Mouse (Mus musculus) embryonic facial prominence, embryonic 10.5 days (tissue): ENCODE measurements around the gene Kif3c. TPM values are rescaled to one million over a fixed set of nuclear protein-coding genes. Genes with fewer than 3 reads are reported as not detected.

Experiments
- DNase-seq: peaks from one replicate; pipeline ENCODE4 v3.0.0-alpha.2; 2017; ENCODE audit warnings: low spot score
- H3K27ac ChIP-seq: fragments of 300-500 bp; sonication (generic); replicated peaks from 2 replicates; pipeline ENCODE4 v1.5.1; 2016; ENCODE audit warnings: mild to moderate bottlenecking
- H3K27me3 ChIP-seq: fragments of 300-500 bp; sonication (generic); replicated peaks from 2 replicates; pipeline ENCODE4 v1.6.1; 2016; ENCODE audit warnings: low read depth, mild to moderate bottlenecking; ENCODE audit not compliant: poor library complexity, severe bottlenecking
- H3K36me3 ChIP-seq: fragments of 300-500 bp; sonication (generic); replicated peaks from 2 replicates; pipeline ENCODE4 v1.6.1; 2016; ENCODE audit warnings: mild to moderate bottlenecking, moderate library complexity
- H3K4me1 ChIP-seq: fragments of 300-500 bp; sonication (generic); 2 replicates; pipeline ENCODE4 v1.6.1; 2016
- H3K4me3 ChIP-seq: fragments of 300-500 bp; sonication (generic); 2 replicates; pipeline ENCODE4 v1.5.1; 2016; ENCODE audit warnings: mild to moderate bottlenecking, moderate library complexity
- H3K9me3 ChIP-seq: fragments of 300-500 bp; sonication (generic); 2 replicates; pipeline ENCODE4 v1.6.1; 2016; ENCODE audit warnings: mild to moderate bottlenecking
- WGBS: fragments of 180-500 bp; shearing (Covaris S2); methylation state at CpG from one replicate; pipeline ENCODE4 v1.1.7; 2016; 5-methylcytosine and 5-hydroxymethylcytosine counted together
- polyA plus RNA-seq: library from polyadenylated mRNA; unstranded; fragments of >200 nt; fragmentation: Nextera tagmentation; extraction: Ambion mirVana; gene quantifications from 2 replicates; pipeline ENCODE4 v1.2.1, GENCODE M21; 2016

Gene Kif3c
- polyA plus RNA-seq: 18.4 and 20.5 TPM in 2 replicates

DNA sequence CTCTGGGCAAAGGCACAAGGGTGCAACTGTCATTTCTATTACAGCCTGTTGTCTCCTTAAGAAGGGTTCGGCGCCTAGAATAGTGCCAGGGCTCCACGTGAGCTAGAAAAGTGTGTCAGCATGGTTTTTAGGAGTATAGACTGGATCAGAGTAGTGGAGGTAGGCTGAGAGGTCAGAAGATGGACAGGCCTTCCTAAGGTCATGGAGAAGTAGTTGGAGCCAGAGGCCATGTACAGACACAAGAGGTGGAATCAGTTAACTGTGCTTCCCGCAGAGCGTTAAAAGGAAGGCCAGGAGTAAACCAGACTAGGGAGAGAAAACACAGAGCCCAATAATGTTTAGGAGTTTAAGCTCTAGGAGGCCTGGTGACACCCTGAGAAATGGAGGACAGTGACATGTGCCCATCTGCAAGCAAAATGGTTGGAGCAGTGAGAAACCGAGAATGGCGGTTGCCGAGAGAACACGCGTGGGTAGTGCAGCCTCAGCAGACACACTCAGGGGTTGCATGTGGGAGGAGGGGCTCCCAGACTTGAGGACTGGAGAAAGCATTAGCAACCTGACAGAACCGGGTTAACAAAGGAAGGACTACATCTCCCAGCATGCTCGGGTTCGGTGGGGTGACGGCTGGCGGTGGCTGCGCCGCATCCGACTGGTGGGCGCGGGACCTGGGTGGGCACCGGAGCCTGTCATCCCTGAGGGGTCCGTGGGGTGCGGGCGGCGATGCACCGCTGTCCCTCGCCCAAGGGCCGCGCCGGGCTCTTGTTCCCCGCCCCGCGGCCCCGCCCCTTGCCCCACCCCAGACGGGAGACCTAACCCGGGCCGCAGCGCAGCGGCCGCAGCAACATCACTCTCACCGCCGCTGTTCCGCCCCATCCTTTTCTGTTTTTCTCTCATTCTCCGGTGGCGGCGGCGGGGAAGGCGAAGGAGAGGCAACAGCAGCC is at the start of gene Kif3c:
Gene Kif3c, plus strand, starts transcription at position 625 of the 941 bp plus-strand sequence.
- Histone ChIP-seq H3K27me3 (0 out of 2 replicates have a peak, but pooled peaks cover 3% of the 10 kb centered on the region), H3K4me1 (peaks cover 31% of the 10 kb centered on the region), H3K4me3 (peak within 1 kb of the TSS; percentile 81), H3K36me3 (peaks cover 18% of the 10 kb centered on the region), H3K9me3 (peaks cover 18% of the 10 kb centered on the region), H3K27ac (peak within 1 kb of the TSS; percentile 91)
- peak; percentile 90 for DNase-seq
- WGBS: 7% methylated on average over 48 of the region's 48 CpGs

DNA sequence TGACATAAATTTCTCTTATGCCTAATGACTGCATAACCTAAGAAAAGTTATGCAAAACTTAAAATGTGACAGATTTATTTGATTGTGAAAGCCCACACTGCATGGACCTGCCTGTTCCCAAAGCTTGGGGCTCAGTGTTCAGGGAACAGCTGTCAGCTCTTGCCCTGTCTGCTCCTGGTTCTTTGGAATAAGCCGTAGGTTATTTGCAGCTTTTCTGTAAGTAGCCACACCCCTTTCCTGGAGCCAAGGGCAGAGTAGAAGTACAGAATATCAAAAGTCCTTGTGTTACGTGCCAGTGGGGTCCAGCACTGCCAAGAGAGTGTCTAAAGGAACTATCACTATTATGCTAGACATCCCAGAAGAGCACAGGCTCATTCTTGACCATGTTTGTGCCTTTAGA is 48.8 kb upstream of the Kif3c start:
- H3K27me3 ChIP-seq: no peaks in the 10 kb centered on the region
- H3K4me1 ChIP-seq: no peaks in the 10 kb centered on the region
- DNase-seq: no peak
- H3K4me3 ChIP-seq: no peak overlapping the region
- WGBS: 58% methylated on average over 2 of the region's 2 CpGs
- H3K36me3 ChIP-seq: no peaks in the 10 kb centered on the region
- H3K9me3 ChIP-seq: no peaks in the 10 kb centered on the region
- no peak overlapping the region for H3K27ac ChIP-seq

DNA sequence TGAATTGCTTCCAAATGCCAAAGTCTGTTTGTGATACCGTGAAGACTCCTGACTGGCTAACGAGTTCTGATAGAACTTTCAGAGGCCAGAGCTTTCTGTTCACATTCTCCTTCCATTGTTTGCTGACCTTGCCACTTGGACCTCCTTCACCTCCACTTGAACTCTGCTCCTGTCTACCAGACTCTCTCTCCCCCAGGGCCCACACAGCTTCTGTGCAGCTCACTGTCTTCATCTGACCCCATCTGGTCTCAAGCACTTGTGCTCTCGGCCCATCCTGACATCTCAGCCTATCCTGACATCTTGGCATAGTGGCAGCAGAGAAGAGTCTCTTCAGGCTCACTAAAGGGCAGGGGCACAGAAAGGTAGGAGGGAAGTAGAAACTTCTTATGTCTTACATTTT is 48.0 kb upstream of the Kif3c start:
- no peak for DNase-seq
- 69% methylated on average over 3 of the region's 3 CpGs for WGBS
- no peaks in the 10 kb centered on the region for H3K27me3 ChIP-seq
- H3K27ac ChIP-seq: no peak overlapping the region
- H3K4me1 ChIP-seq: no peaks in the 10 kb centered on the region
- no peak overlapping the region for H3K4me3 ChIP-seq
- no peaks in the 10 kb centered on the region for H3K9me3 ChIP-seq
- H3K36me3 ChIP-seq: no peaks in the 10 kb centered on the region

DNA sequence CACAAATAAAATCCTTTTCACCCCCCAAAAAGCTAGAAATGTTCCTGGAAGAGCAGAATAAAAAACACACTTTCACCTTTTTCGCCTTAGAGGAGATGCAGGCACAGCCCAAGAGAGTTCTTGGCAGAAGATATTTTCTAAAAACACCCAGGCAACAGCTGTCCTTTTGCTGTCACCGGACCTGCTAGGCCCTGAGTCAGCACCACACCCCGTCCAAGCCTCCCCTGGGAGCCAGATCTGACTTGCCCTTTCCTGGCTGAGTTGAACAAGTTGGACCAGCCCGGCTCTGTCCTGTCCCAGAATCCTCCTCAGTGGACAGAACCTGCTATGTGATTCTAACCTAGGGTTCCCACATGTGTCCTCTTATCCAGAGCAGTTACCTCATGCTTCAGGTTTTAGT is 45.6 kb upstream of the Kif3c start:
- DNase-seq: no peak
- H3K9me3 ChIP-seq: no peaks in the 10 kb centered on the region
- no peak overlapping the region for H3K27ac ChIP-seq
- no peaks in the 10 kb centered on the region for H3K36me3 ChIP-seq
- no peaks in the 10 kb centered on the region for H3K27me3 ChIP-seq
- H3K4me1 ChIP-seq: no peaks in the 10 kb centered on the region
- 80% methylated on average over 4 of the region's 4 CpGs for whole genome bisulfite sequencing
- H3K4me3 ChIP-seq: no peak overlapping the region

DNA sequence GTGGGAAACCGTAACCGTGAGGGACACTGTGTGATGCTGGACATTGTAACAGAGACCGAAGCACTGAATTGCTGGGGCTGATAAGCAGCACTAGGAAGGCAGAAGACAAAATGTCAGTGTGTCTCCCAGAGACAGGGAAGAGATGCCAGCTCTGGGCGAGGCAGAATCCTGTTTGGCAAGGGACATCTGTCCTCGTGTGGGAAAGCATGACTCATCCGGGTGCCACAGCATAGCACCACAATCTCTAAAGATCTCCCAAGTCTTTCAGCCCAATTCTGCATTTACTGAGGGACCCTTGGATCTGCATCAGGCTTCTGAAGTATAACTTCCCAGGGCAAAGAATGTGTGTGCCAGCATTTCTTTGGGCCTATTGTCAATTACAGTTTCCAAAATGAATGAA is 41.7 kb upstream of the Kif3c start:
- DNase-seq: no peak
- 77% methylated on average over 6 of the region's 6 CpGs for WGBS
- H3K9me3 ChIP-seq: no peaks in the 10 kb centered on the region
- H3K27me3 ChIP-seq: no peaks in the 10 kb centered on the region
- H3K4me1 ChIP-seq: no peaks in the 10 kb centered on the region
- no peaks in the 10 kb centered on the region for H3K36me3 ChIP-seq
- no peak overlapping the region for H3K27ac ChIP-seq
- no peak overlapping the region for H3K4me3 ChIP-seq

DNA sequence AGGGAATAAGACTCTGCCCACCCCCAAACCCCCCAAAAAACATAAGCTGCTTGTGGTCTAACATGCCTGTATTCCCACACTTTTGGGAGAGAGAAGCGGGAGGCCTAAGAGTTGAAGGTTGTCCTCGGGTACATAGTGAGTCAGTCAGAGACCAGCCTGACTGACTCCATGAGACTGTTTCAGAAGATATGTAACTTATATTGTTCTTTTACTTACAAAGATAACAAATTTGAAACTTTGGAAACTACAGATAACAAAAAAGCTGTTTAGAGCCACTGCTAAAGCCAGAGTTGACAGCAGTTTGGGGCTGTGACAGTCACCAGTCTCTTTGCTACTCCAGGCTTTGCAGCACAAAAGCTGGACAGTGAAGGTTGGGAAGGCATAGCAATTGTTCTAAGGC is 39.7 kb upstream of the Kif3c start:
- H3K4me3 ChIP-seq: no peak overlapping the region
- peaks cover 4% of the 10 kb centered on the region for H3K9me3 ChIP-seq
- H3K36me3 ChIP-seq: no peaks in the 10 kb centered on the region
- 90% methylated on average over 2 of the region's 2 CpGs for WGBS
- H3K27ac ChIP-seq: no peak overlapping the region
- H3K4me1 ChIP-seq: no peaks in the 10 kb centered on the region
- DNase-seq: no peak
- H3K27me3 ChIP-seq: no peaks in the 10 kb centered on the region

DNA sequence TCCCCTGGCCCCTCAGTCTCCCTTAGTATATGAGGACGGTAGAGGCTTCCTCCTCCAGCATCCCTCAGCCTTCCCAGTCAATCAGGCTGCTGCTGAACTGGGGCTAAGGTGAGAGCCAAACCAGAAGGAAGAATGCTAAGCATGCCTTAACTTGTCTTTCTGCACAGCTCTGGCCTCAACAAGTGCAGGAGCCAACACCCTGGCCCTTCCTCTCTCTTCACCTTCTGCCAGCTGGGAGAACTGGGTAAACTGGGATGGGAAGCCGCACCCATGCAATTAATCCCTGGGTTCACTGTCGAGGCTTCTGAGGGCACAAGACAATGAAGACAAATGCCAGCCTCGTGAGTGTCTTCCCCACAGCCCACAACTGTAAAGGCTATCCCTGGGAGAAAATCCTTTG is 35.3 kb upstream of the Kif3c start:
- no peaks in the 10 kb centered on the region for H3K4me1 ChIP-seq
- no peak overlapping the region for H3K27ac ChIP-seq
- DNase-seq: no peak
- H3K36me3 ChIP-seq: no peaks in the 10 kb centered on the region
- H3K4me3 ChIP-seq: no peak overlapping the region
- peaks cover 4% of the 10 kb centered on the region for H3K9me3 ChIP-seq
- WGBS: 82% methylated on average over 4 of the region's 4 CpGs
- H3K27me3 ChIP-seq: no peaks in the 10 kb centered on the region

DNA sequence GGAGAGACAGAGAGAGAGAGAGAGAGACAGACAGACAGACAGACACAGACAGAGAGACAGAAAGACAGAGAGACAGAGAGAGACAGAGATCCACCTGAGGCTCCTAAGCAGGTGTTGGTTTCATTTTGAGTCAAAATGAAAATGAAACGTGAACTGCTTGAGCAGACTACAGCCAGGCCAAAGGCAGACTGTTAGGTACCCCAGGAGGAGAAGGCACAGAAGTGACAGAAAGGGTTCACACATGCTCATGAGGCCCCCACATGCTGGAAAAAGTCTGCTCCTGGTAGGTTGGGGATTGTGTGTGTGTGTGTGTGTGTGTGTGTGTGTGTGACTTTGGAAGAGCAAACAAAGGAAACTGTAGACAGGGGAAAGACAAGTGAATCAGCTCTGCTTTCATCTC is 26.0 kb upstream of the Kif3c start:
- Histone ChIP-seq H3K4me3 (no peak overlapping the region), H3K9me3 (peaks cover 11% of the 10 kb centered on the region; the same call in 1 of the 2 replicates), H3K27me3 (no peaks in the 10 kb centered on the region), H3K36me3 (no peaks in the 10 kb centered on the region), H3K4me1 (no peaks in the 10 kb centered on the region), H3K27ac (no peak overlapping the region)
- DNase-seq: no peak
- WGBS: 78% methylated on average over 1 of the region's 1 CpGs

DNA sequence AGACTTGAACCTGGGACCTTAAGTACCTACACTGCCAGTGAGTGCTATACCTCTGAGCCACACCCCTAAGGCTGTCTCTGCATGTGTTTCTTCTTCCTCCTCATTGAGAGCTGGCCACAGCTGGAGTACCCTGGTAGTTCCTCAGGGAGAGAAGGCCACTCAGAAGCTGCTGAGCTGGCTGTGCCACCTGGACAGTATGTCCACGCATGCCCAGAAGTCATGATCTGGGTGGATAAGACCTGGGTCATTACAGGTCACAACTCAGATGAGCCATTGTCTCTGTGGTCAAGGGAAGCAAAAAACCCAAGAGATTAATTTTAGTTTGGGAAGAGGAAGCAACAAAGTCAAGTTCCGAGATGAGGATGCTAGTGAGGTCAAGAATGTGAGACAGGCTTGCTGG is 20.8 kb upstream of the Kif3c start:
- Histone ChIP-seq H3K9me3 (0 out of 2 replicates have a peak, but pooled peaks cover 5% of the 10 kb centered on the region), H3K27me3 (no peaks in the 10 kb centered on the region), H3K4me1 (no peaks in the 10 kb centered on the region), H3K36me3 (no peaks in the 10 kb centered on the region), H3K27ac (no peak overlapping the region), H3K4me3 (no peak overlapping the region)
- WGBS: 90% methylated on average over 2 of the region's 2 CpGs
- DNase-seq: no peak

DNA sequence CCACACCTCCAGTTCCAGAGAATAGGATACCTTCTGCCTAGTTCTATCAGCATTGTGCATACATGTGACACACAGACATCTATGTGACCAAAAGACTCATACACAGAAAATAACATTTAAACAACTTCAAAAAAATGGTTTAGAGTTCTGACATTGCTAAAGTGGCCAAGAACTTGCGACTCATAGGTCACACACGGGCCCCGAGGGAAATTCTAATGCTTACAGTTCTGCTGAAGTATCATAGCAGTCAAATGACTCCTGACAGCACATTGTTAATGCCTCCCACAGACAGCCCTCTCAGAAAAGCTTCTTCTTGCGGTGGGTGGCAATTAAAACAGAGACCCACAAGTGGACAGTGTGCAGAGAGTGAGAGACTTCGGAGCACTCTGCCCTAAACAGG is 19.9 kb upstream of the Kif3c start:
- Histone ChIP-seq H3K9me3 (0 out of 2 replicates have a peak, but pooled peaks cover 7% of the 10 kb centered on the region), H3K36me3 (no peaks in the 10 kb centered on the region), H3K4me1 (no peaks in the 10 kb centered on the region), H3K27ac (no peak overlapping the region), H3K4me3 (no peak overlapping the region), H3K27me3 (no peaks in the 10 kb centered on the region)
- 89% methylated on average over 5 of the region's 5 CpGs for WGBS
- DNase-seq: no peak

DNA sequence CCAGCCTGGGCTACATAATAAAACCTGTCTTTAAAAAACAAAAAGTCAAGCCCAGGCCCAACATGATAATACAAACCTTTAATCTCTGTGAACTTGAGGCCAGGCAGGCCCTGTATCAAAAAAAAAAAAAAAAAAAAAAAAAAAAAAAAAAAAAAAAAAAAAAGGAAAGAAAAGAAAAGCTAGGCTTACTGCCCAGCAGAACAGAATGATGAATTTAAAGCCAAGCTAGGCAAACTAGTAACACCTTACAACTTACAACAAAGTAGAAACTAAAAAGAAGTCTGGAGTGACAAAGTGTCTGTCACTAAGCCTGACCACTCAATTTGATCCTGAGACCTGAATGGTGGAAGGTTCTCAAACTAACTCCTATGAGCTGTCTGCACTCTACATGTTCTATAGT is 17.2 kb upstream of the Kif3c start:
- Histone ChIP-seq H3K36me3 (no peaks in the 10 kb centered on the region), H3K9me3 (0 out of 2 replicates have a peak, but pooled peaks cover 5% of the 10 kb centered on the region), H3K27me3 (no peaks in the 10 kb centered on the region), H3K27ac (no peak overlapping the region), H3K4me1 (no peaks in the 10 kb centered on the region), H3K4me3 (no peak overlapping the region)
- no peak for DNase-seq

DNA sequence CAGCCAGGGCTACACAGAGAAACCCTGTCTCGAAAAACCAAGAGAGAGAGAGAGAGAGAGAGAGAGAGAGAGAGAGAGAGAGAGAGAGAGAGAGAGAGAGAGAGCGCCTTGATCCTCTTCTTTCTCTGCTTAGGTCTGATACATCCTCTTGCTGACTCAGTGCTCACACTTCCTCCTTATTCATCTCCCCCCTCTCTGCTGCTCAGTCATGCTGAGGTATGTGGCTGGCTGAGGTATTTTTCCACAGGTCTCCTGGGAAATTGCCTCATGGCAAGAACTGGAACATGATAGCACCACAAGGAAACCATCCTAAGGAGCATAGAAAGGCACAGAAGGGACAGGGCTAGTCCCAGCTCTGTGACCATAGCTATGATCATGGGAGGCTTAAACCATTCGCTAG is 15.5 kb upstream of the Kif3c start:
- no peaks in the 10 kb centered on the region for H3K36me3 ChIP-seq
- 82% methylated on average over 3 of the region's 3 CpGs for WGBS
- DNase-seq: no peak

DNA sequence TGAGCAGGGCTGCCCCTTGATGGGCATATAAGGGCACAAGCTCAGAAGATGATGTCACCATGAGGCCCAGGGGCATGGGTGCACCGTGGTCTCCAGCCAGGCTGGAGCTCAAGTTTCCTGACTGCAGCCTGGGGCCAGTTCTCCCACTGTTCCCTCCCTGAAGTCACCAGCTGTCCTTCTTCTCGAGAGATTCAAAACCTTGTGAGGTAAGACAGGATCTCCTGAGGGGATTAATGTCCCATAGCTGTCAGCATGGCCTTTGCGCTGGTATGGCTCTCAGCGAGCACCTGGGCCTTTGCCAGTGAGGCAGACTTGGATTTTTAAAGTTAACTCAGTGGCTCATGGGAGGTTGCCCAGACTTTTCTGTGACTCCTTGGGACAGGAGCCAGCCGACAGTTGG is 14.8 kb upstream of the Kif3c start:
- 72% methylated on average over 5 of the region's 5 CpGs for WGBS
- no peak for DNase-seq
- Histone ChIP-seq H3K36me3 (no peaks in the 10 kb centered on the region), H3K27ac (no peak overlapping the region), H3K4me3 (no peak overlapping the region), H3K9me3 (0 out of 2 replicates have a peak, but pooled peaks cover 5% of the 10 kb centered on the region), H3K4me1 (no peaks in the 10 kb centered on the region), H3K27me3 (no peaks in the 10 kb centered on the region)

More for the DNA sequence above, 15.5 kb upstream of the Kif3c start:
- H3K4me3 ChIP-seq: no peak overlapping the region
- no peaks in the 10 kb centered on the region for H3K27me3 ChIP-seq
- H3K9me3 ChIP-seq: 0 out of 2 replicates have a peak, but pooled peaks cover 5% of the 10 kb centered on the region
- H3K4me1 ChIP-seq: no peaks in the 10 kb centered on the region
- H3K27ac ChIP-seq: no peak overlapping the region
